Comparison of ENCODE assay signal across 14 mouse cellular contexts in the genomic region with DNA sequence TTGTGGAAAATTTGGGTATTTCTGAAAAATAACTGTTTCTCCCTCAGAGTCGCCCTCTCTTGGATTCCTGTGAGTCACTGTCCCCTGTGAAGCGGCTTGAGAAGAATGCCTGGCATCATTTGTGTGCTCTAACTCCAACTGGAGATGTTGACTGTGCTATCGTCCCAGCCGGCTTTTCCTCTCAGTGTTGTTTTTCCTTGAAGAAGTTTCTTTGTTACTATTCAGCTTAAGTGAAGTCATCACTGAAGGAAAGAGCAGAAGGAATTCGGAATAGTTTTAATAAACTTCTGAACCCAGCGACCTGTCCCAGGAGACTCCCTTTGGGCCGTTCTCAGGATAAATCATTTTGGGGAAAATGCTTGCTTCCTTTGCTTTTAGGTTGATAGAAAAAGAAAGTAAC. TPM values are rescaled to one million over a fixed set of nuclear protein-coding genes. Genes with fewer than 3 reads are reported as not detected.
DNase-seq lines count a peak whose midpoint lies in the region; TF ChIP-seq lines count a peak whose summit lies in the region.
"Had no signal": no experiment of that assay in that cellular context is flagged by ENCODE, and none has a peak within 500 bp of the region (broad histone marks: within the 10 kb centered on the region; RNA-seq: fewer than 3 reads in every experiment).

No protein-coding gene starts in this region.

- WGBS in kidney, adult 2 months = 60% methylated on average over 7 of the region's 7 CpGs

- peak; percentile 76 for DNase-seq in kidney, adult 2 months
- DNase-seq in kidney, adult 18-20 months = no peak
- DNase-seq in brain, adult 2 months (ENCODE audit: low read depth, low spot score) = peak; percentile 42
- peak; percentile 51 to 53 for DNase-seq in heart, adult 9 months (ENCODE audit: low spot score in 2 of 2)
- peak; percentile 58 for DNase-seq in kidney, postnatal 14 days
- DNase-seq in natural killer cell, adult 2 months (ENCODE audit: low spot score in 2 of 2) = no peak
- no peak for DNase-seq in thymus, postnatal 0 days (ENCODE audit: low spot score)
- no peak for DNase-seq in spleen, postnatal 10 days (ENCODE audit: low spot score in 2 of 2)
- DNase-seq: cerebellum, postnatal 10 days; right cerebral cortex, postnatal 25 days had no signal

- no peak for TF ChIP-seq POLR2A in kidney, adult 2 months (IDR thresholded peaks at IDR 0.05; ENCODE audit: low read depth, low read length)

- H3K27me3 ChIP-seq in kidney, adult 2 months (replicated peaks; ENCODE audit: control insufficient read depth, insufficient read depth, low read length) = no peaks in the 10 kb centered on the region
- H3K27me3 ChIP-seq: embryonic facial prominence, embryonic 12.5 days; forebrain, embryonic 12.5 days; stomach, embryonic 15.5 days had no signal

- no peaks in the 10 kb centered on the region for H3K36me3 ChIP-seq in kidney, adult 2 months (ENCODE audit: control insufficient read depth, insufficient read depth, low read length)
- H3K36me3 ChIP-seq: embryonic facial prominence, embryonic 12.5 days; forebrain, embryonic 12.5 days; stomach, embryonic 15.5 days had no signal

- H3K4me3 ChIP-seq in kidney, adult 2 months (ENCODE audit: insufficient read depth, low read depth, low read length) = no peak overlapping the region
- H3K4me3 ChIP-seq: embryonic facial prominence, embryonic 12.5 days; forebrain, embryonic 12.5 days; stomach, embryonic 15.5 days had no signal

- H3K4me1 ChIP-seq in kidney, adult 2 months (ENCODE audit: control insufficient read depth, insufficient read depth, low read length) = peaks cover 10% of the 10 kb centered on the region
- H3K4me1 ChIP-seq: embryonic facial prominence, embryonic 12.5 days; forebrain, embryonic 12.5 days had no signal

- no peak for TF ChIP-seq CTCF in kidney, adult 2 months (conservative IDR thresholded peaks at IDR 0.05; ENCODE audit: insufficient read depth, insufficient read length, low read depth, low read length)

- H3K27ac ChIP-seq in kidney, adult 2 months (ENCODE audit: insufficient read depth, low read depth, low read length) = peak overlapping the region; percentile 45; the same call in 1 of the 2 replicates
- H3K27ac ChIP-seq: embryonic facial prominence, embryonic 12.5 days; forebrain, embryonic 12.5 days; hindbrain, embryonic 14.5 days; stomach, embryonic 15.5 days had no signal

RNA-seq across cellular contexts. Expression of a gene that starts 44.2 kb away (rescaled TPM):
- polyA plus RNA-seq in kidney, adult 2 months (2012; rRNA removed) = 6.4 and 7.5 TPM in 2 replicates
- 23.9 and 34.2 TPM in 2 replicates for polyA plus RNA-seq in thymus, postnatal 0 days (2015; fragmentation: Nextera tagmentation; extraction: Ambion mirVana)

Comparison
In these comparisons a context has a peak if more than half of its experiments do, and no peak if none do; other contexts are left out.
1. DNase-seq: peak in kidney, adult 2 months (single experiment), brain, adult 2 months (single experiment), heart, adult 9 months (2 of 2) and kidney, postnatal 14 days (single experiment); none in kidney, adult 18-20 months (single experiment), natural killer cell, adult 2 months (0 of 2), thymus, postnatal 0 days (single experiment) and spleen, postnatal 10 days (0 of 2).